Mouse (Mus musculus) embryonic facial prominence, embryonic 13.5 days (tissue): Measurements from ENCODE around the gene Evi2b. TPM values are rescaled to one million over a fixed set of nuclear protein-coding genes. Genes with fewer than 3 reads are reported as not detected.

ENCODE experiments used
- ATAC-seq: fragments of 200-750 bp; cut with Nextera tagmentation; 2 replicates; pipeline ENCODE4 v1.8.0; 2017; ENCODE audit warnings: low read depth; ENCODE audit not compliant: insufficient number of reproducible peaks, insufficient read depth, low FRiP score, low TSS enrichment
- H3K27ac ChIP-seq: fragments of 300-500 bp; sonication (generic); 2 replicates; pipeline ENCODE4 v1.5.1; 2015; ENCODE audit warnings: moderate library complexity, mild to moderate bottlenecking, inconsistent platforms
- H3K27me3 ChIP-seq: fragments of 300-500 bp; sonication (generic); 2 replicates; pipeline ENCODE4 v1.6.1; 2015; ENCODE audit warnings: mild to moderate bottlenecking, inconsistent platforms
- H3K36me3 ChIP-seq: fragments of 300-500 bp; sonication (generic); 2 replicates; pipeline ENCODE4 v1.6.1; 2015; ENCODE audit warnings: mild to moderate bottlenecking, inconsistent platforms
- H3K4me1 ChIP-seq: fragments of 300-500 bp; sonication (generic); 2 replicates; pipeline ENCODE4 v1.6.1; 2015; ENCODE audit warnings: inconsistent platforms
- H3K4me2 ChIP-seq: fragments of 300-500 bp; sonication (generic); 2 replicates; pipeline ENCODE4 v1.6.1; 2015; ENCODE audit warnings: moderate library complexity, mild to moderate bottlenecking, inconsistent platforms
- H3K4me3 ChIP-seq: fragments of 300-500 bp; sonication (generic); 2 replicates; pipeline ENCODE4 v1.5.1; 2015; ENCODE audit warnings: mild to moderate bottlenecking, inconsistent platforms
- H3K9ac ChIP-seq: fragments of 300-500 bp; sonication (generic); 2 replicates; pipeline ENCODE4 v1.6.1; 2015; ENCODE audit warnings: mild to moderate bottlenecking, inconsistent platforms
- H3K9me3 ChIP-seq: fragments of 300-500 bp; sonication (generic); 2 replicates; pipeline ENCODE4 v1.6.1; 2016; ENCODE audit warnings: inconsistent platforms
- WGBS: fragments of 180-500 bp; shearing (Covaris S2); methylation state at CpG from one replicate; pipeline ENCODE4 v1.1.7; 2015; ENCODE audit warnings: mixed read lengths; 5-methylcytosine and 5-hydroxymethylcytosine counted together
- polyA plus RNA-seq: library from polyadenylated mRNA; unstranded; fragments of >200 nt; fragmentation: Nextera tagmentation; extraction: Ambion mirVana; gene quantifications from 2 replicates; pipeline ENCODE4 v1.2.1, GENCODE M21; 2015

Gene Evi2b
- polyA plus RNA-seq, 1 experiment from 2014 or later, result 0.41 TPM

DNA sequence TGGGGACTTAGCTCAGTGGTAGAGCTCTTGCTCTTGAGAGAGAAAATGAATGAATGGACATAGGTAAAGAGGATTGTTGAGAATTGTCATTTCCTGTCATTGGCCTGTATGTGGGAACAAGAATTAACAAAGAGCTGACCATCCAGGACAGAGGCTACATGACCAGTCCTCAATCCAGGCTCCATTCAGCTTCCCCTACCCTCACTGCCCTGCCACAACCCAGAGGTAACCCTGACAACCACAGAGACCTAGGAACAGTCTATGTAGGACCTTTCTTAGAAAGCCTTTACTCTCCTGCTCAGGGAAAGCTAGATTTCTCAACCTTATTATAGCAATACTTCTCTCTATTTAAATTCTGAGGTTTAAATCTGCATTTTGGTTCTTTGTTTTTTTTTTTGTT, 2.8 kb downstream of the Evi2b start:
- Histone ChIP-seq H3K9ac (no peak overlapping the region), H3K4me1 (0 out of 2 replicates have a peak, but pooled peaks cover 4% of the 10 kb centered on the region), H3K36me3 (0 out of 2 replicates have a peak, but pooled peaks cover 8% of the 10 kb centered on the region), H3K27ac (no peak overlapping the region), H3K9me3 (no peaks in the 10 kb centered on the region), H3K4me3 (no peak overlapping the region), H3K4me2 (no peak overlapping the region), H3K27me3 (no peaks in the 10 kb centered on the region)
- no peak for ATAC-seq

GRCm38 (mm10) chr11:79519878-79520291, 3.7 kb downstream of the Evi2b start:
- no peak overlapping the region for H3K27ac ChIP-seq
- H3K4me1 ChIP-seq, result peaks cover 4% of the 10 kb centered on the region; the same call in 1 of the 2 replicates
- no peak overlapping the region for H3K4me2 ChIP-seq
- 51% methylated on average over 1 of the region's 1 CpGs for WGBS
- no peak overlapping the region for H3K9ac ChIP-seq
- no peaks in the 10 kb centered on the region for H3K9me3 ChIP-seq
- ATAC-seq, result no peak
- 0 out of 2 replicates have a peak, but pooled peaks cover 8% of the 10 kb centered on the region for H3K36me3 ChIP-seq
- H3K4me3 ChIP-seq, result no peak overlapping the region
- H3K27me3 ChIP-seq, result no peaks in the 10 kb centered on the region

GRCm38 (mm10) chr11:79519299-79519698, 4.3 kb downstream of the Evi2b start:
- no peaks in the 10 kb centered on the region for H3K27me3 ChIP-seq
- no peaks in the 10 kb centered on the region for H3K9me3 ChIP-seq
- no peak overlapping the region for H3K4me2 ChIP-seq
- peaks cover 4% of the 10 kb centered on the region; the same call in 1 of the 2 replicates for H3K4me1 ChIP-seq
- no peak overlapping the region for H3K9ac ChIP-seq
- WGBS, result 73% methylated on average over 6 of the region's 6 CpGs
- ATAC-seq, result no peak
- H3K27ac ChIP-seq, result no peak overlapping the region
- H3K4me3 ChIP-seq, result no peak overlapping the region
- 0 out of 2 replicates have a peak, but pooled peaks cover 3% of the 10 kb centered on the region for H3K36me3 ChIP-seq

GRCm38 (mm10) chr11:79515798-79516197, 7.8 kb downstream of the Evi2b start:
- WGBS, result 97% methylated on average over 2 of the region's 2 CpGs
- no peaks in the 10 kb centered on the region for H3K36me3 ChIP-seq
- no peaks in the 10 kb centered on the region for H3K27me3 ChIP-seq
- no peak for ATAC-seq
- no peak overlapping the region for H3K4me3 ChIP-seq
- peaks cover 4% of the 10 kb centered on the region; the same call in 1 of the 2 replicates for H3K4me1 ChIP-seq
- H3K9me3 ChIP-seq, result no peaks in the 10 kb centered on the region
- H3K9ac ChIP-seq, result no peak overlapping the region
- H3K4me2 ChIP-seq, result no peak overlapping the region
- H3K27ac ChIP-seq, result no peak overlapping the region

DNA sequence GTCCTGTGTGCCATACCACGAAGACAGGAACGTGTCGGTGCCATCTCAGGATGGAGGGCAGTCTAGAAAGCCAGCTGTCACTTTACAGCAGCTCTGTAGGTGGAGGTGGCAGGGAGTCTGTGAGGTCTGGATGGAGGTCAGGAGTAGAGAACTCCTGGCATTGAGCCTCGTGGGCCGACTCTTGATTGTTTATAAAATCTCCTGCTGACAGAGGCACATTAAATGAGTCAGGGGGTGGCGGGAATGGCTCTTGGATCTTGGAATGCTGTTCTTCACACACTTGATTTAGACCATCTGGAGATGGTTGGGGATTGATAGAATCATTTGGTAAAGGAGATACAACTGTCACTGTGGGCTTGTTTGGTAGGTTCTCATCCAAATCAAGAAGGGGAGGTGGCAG, 8.2 kb downstream of the Evi2b start:
- H3K27me3 ChIP-seq, result no peaks in the 10 kb centered on the region
- 76% methylated on average over 6 of the region's 6 CpGs for WGBS
- peaks cover 4% of the 10 kb centered on the region; the same call in 1 of the 2 replicates for H3K4me1 ChIP-seq
- no peak overlapping the region for H3K9ac ChIP-seq
- no peak for ATAC-seq
- H3K4me3 ChIP-seq, result no peak overlapping the region
- H3K36me3 ChIP-seq, result no peaks in the 10 kb centered on the region
- H3K4me2 ChIP-seq, result no peak overlapping the region
- H3K9me3 ChIP-seq, result no peaks in the 10 kb centered on the region
- no peak overlapping the region for H3K27ac ChIP-seq

- Histone ChIP-seq H3K9ac (no peak overlapping the region), H3K9me3 (no peaks in the 10 kb centered on the region), H3K27me3 (no peaks in the 10 kb centered on the region), H3K4me2 (no peak overlapping the region), H3K36me3 (no peaks in the 10 kb centered on the region), H3K4me1 (no peaks in the 10 kb centered on the region; the same call in 1 of the 2 replicates), H3K4me3 (no peak overlapping the region), H3K27ac (no peak overlapping the region)
- WGBS, result 89% methylated on average over 3 of the region's 3 CpGs
- ATAC-seq, result no peak
These were observed 11.6 kb downstream of the Evi2b start for GRCm38 (mm10) chr11:79511970-79512369.

- no peak overlapping the region for H3K4me3 ChIP-seq
These were observed 19.1 kb downstream of the Evi2b start for GRCm38 (mm10) chr11:79504506-79504905.

GRCm38 (mm10) chr11:79503845-79504244, 19.7 kb downstream of the Evi2b start, which contains the start of gene Omg:
Gene Omg (minus strand): TSS chr11:79504084.
- Histone ChIP-seq H3K9ac (no peak within 1 kb of the TSS), H3K27ac (no peak within 1 kb of the TSS), H3K4me2 (no peak within 1 kb of the TSS), H3K4me3 (no peak within 1 kb of the TSS), H3K36me3 (no peaks in the 10 kb centered on the region; the same call in 1 of the 2 replicates), H3K27me3 (no peaks in the 10 kb centered on the region), H3K4me1 (no peaks in the 10 kb centered on the region), H3K9me3 (no peaks in the 10 kb centered on the region)
- no peak for ATAC-seq
- WGBS, result 55% methylated on average over 8 of the region's 8 CpGs

More at GRCm38 (mm10) chr11:79504506-79504905, 19.1 kb downstream of the Evi2b start:
- no peak overlapping the region for H3K9ac ChIP-seq
- no peak for ATAC-seq
- H3K36me3 ChIP-seq, result no peaks in the 10 kb centered on the region; the same call in 1 of the 2 replicates
- H3K27ac ChIP-seq, result no peak overlapping the region
- no peak overlapping the region for H3K4me2 ChIP-seq
- H3K4me1 ChIP-seq, result no peaks in the 10 kb centered on the region
- H3K9me3 ChIP-seq, result no peaks in the 10 kb centered on the region
- 84% methylated on average over 7 of the region's 7 CpGs for WGBS
- H3K27me3 ChIP-seq, result no peaks in the 10 kb centered on the region

- Histone ChIP-seq H3K36me3 (no peaks in the 10 kb centered on the region; the same call in 1 of the 2 replicates), H3K4me1 (no peaks in the 10 kb centered on the region), H3K4me2 (no peak overlapping the region), H3K27me3 (no peaks in the 10 kb centered on the region), H3K4me3 (no peak overlapping the region), H3K27ac (no peak overlapping the region), H3K9ac (no peak overlapping the region), H3K9me3 (no peaks in the 10 kb centered on the region)
- 54% methylated on average over 2 of the region's 2 CpGs for WGBS
- ATAC-seq, result no peak
These were observed 20.6 kb downstream of the Evi2b start for GRCm38 (mm10) chr11:79502917-79503316.

DNA sequence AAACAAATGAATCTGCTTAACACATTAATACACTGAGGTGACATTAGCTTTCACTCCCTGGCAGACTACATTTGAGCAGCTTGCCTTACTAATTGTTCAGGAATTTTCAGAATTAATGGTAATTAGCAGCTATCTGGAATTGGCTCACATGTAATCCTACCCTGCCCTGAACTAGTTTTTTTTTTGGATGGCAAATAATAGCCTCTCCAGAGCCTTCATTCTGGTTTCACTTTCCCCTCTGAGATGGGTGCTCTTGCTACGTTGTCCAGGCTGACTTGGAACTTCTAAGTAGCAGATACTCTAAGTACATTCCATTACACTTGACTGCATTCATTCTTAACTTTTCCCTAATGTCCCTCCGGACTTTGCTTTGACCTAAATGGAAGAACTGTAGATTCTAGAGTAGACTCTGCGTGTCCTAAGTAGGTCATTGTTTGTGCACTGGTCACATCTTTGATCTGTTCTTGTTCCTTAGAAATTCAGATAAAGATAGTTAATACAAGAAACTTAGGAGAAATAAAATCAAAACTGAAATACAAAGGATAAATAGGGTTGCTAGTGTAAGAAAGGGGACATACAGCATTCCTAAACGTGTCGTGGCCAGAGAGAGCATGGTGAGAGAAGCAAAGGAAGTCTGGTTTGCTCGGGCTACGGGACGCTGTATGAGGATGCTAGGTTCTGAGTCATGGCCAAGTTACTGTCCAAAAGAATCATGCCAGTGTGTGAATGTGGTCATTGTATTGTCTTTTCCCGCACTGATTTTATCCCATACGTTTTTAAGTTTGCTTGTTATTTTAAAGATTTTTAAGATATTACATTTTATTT, 28.4 kb downstream of the Evi2b start:
- H3K4me1 ChIP-seq, result no peaks in the 10 kb centered on the region
- no peak overlapping the region for H3K27ac ChIP-seq
- 75% methylated on average over 10 of the region's 10 CpGs for WGBS
- H3K36me3 ChIP-seq, result peaks cover 11% of the 10 kb centered on the region
- no peak for ATAC-seq
- H3K9ac ChIP-seq, result no peak overlapping the region
- H3K4me2 ChIP-seq, result no peak overlapping the region
- no peaks in the 10 kb centered on the region for H3K27me3 ChIP-seq
- H3K9me3 ChIP-seq, result no peaks in the 10 kb centered on the region
- no peak overlapping the region for H3K4me3 ChIP-seq

GRCm38 (mm10) chr11:79484721-79485120, 38.8 kb downstream of the Evi2b start:
- no peaks in the 10 kb centered on the region for H3K27me3 ChIP-seq
- H3K4me2 ChIP-seq, result no peak overlapping the region
- no peaks in the 10 kb centered on the region for H3K4me1 ChIP-seq
- H3K4me3 ChIP-seq, result no peak overlapping the region
- H3K9me3 ChIP-seq, result no peaks in the 10 kb centered on the region
- H3K36me3 ChIP-seq, result peaks cover 38% of the 10 kb centered on the region
- no peak overlapping the region for H3K9ac ChIP-seq
- H3K27ac ChIP-seq, result no peak overlapping the region
- ATAC-seq, result no peak

DNA sequence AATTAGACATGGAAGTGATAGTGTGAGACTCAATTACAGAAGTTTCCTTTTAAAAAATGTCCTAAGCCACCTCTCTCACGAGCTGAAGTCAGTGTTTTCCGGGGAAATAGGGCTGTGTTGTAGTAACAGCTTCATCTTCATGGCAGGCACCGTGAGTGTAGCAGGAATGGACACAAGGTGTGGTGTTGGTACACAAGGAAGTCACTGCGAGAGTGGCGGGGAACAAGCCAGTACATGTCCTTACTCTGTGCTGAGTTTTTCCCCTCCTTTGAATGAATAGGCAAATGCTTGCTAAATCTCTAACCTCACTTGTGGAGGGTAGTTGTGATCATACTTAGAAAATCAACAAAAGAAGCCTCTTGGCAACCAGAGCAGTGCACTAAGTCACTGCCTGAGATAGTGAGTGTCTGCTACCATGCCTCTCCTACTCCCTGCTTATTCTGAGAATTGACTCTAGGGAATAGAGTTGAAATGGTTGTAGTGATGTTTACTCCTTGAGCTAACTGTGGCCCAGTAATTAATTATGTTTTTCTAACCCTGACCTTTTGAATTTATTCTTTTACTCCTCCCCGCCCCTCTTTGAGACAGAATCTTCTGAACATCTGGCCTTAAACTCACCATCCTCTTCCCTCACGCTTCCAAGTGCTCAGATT, 39.6 kb downstream of the Evi2b start:
- no peaks in the 10 kb centered on the region for H3K27me3 ChIP-seq
- WGBS, result 64% methylated on average over 7 of the region's 7 CpGs
- no peak overlapping the region for H3K9ac ChIP-seq
- no peak overlapping the region for H3K27ac ChIP-seq
- no peak for ATAC-seq
- H3K36me3 ChIP-seq, result peaks cover 43% of the 10 kb centered on the region
- no peaks in the 10 kb centered on the region for H3K9me3 ChIP-seq
- no peak overlapping the region for H3K4me2 ChIP-seq
- H3K4me3 ChIP-seq, result no peak overlapping the region
- H3K4me1 ChIP-seq, result no peaks in the 10 kb centered on the region
